Mouse (Mus musculus): ENCODE measurements at regions not wholly inside any gene's neighbourhood (a gene's known extent, or its start where the extent isn't known, plus 50 kb on each side); places are given as distances from the start of the nearest gene placed in this dataset.

DNA sequence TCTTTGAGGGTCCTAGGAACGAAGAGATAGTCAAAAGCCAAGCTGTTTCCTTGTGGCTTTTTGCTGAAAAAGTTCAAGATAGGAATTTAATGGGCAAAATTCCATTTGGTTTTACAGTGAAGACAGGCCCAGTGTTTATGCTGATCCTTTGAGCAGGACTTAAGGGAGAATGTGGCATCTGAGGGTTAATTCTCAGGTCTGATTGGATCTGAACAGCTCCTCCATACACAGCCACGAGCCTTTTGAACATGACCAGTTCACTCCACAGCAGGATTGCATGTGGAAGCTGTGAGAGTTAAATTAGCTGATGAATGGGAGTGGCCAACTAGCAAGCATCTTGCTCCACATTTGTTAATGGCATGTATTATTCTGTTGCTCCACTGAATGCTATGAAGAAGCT lies 979.7 kb downstream of the Bcl11a start:
- no peak for TF ChIP-seq CTCF (IDR thresholded peaks at IDR 0.05; ENCODE audit: control insufficient read depth, insufficient read depth, insufficient replicate concordance, low read depth, low read length)
- TF ChIP-seq POLR2A (IDR thresholded peaks at IDR 0.05; ENCODE audit: control insufficient read depth, low read depth, low read length): no peak
